Mouse (Mus musculus) urinary bladder, adult 2 months (tissue): ENCODE results near the gene Phf2. TPM values are rescaled to one million over a fixed set of nuclear protein-coding genes. Genes with fewer than 3 reads are reported as not detected.
A peak's percentile ranks its signal among the peaks of the same experiment; 100 is the strongest.

Experiments
- DNase-seq: peaks from one replicate; pipeline ENCODE4 v3.0.0; 2022; ENCODE audit warnings: low spot score
- polyA plus RNA-seq: library from polyadenylated mRNA; depleted of rRNA; stranded (reverse); fragments of >200 nt; gene quantifications from 2 replicates; pipeline ENCODE4 v1.2.3, GENCODE M21; 2012; rRNA removed

Phf2 gene
- 15.9 and 27.2 TPM in 2 replicates for polyA plus RNA-seq

DNA sequence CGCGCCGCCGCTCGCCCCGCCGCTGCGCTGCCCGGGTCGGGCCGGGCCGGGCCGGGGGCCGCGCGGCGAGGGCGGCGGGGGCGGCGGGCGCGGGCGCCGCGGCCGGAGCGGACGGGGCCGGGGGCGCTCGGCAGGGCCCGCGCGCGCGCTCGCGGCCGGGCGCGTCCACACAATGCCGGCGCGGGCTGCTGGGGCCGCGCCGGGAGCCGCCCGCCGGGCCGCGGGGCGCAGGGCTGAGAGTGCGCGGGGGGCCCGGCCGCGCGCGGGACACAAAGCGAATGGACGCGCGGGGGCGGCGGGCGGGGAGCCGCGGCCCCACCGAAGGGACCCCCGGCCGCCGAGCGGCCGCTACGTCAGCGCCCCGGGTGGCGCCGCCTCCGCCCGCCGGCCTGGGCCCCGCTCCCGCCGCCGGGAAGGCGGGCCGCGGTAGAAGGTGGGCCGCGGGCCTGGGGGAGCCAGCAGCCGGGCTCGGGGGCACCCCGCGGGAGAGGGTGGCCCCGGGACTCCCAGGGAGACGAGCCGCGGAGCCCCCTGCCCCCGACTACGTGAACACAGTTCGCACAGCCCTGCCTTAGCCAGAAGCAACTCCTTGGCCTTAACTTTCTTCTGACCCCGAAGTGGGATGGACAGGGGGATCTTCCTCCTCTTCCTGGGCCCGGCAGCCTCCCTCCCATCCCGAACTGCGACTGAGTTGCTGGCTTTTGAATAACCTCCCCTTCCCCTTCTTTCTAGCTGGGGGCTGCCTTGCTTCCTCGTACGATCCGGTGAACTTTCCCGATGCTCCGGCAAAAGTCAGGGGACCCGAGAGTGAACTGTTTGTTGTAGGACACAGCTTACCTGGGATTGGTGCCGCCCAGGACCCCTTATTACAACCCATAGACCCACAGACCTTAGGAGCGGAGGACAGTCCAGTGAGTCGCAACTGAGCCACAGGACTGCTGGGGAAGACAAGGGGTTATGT lies at the start of gene Phf2:
TSS of gene Phf2 (minus strand) at position 349 of the 961 bp plus-strand sequence.
- DNase-seq = peak; percentile 61

DNA sequence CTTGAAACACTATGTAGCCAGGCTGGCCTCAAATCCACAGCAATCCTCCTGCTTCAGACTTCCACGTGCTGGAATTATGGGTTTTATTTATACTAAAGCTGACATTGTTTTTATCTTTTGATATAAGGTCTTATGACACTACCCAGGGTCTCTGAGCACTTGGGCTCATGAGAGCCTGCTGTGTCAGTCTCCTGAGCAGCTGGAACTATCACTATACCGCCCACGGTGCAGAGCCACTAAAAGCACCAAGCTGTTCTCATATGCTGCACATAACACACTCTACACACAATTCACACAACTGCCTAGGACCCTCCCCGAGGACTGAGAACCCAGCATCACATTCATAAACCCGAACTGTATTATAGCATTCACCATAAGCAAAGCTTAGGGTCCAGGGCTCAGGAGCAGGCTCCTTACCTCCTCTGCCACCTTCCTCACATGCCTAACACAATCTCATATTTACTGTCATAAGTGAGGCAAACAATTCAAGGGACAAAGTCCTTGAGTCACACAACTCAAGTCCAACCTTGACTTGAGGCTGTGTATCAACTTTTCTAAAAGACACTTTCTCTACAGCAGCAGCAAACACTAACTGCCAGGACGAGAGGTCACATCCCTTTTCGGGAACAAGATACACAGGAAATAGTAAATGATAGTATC lies 49.0 kb upstream of the Phf2 start:
- no peak for DNase-seq

GRCm38 (mm10) chr13:48917113-48917599 lies 46.2 kb upstream of the Phf2 start:
- no peak for DNase-seq

- no peak for DNase-seq
Measured at GRCm38 (mm10) chr13:48913680-48914079, 42.8 kb upstream of the Phf2 start.

- DNase-seq = no peak
Measured at GRCm38 (mm10) chr13:48913141-48913540, 42.2 kb upstream of the Phf2 start.

DNA sequence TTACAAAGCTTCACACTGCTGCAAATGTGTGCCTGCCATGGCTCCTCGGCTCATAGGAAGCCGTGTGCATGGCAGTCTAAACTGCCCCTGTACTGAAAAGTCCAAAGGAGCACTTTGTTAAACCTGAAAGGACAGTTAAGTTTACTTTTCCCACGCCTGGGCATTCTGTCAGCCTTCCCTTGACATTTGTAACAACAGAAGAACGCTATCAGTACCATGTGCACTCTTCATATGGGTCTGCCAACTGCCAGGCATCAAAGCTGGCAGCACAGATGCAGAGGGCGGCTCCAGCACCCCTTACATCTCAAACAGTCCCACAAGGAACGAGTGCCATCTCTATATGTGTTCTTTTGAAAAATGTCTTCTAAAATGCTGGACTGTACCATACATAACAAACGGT lies 40.5 kb upstream of the Phf2 start:
- DNase-seq = no peak

DNA sequence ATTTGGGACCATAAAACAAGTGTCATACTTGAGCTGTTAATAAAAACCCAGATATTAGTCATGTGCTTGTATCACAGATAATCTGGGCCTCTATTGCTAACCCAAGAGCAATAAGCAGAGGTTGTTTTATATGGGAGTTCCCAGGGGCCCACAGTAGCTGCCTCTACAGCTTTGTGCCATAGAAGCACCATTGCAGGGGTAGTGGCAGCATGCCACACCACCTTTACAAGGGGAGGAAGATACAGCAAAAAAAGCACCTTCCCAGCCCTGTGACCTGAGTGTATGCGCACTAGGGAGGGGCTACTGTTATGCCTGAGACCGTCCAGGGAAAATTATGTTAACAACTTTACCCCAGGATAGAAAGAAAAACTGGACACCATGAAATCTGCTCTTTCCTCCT lies 34.5 kb upstream of the Phf2 start:
- no peak for DNase-seq

GRCm38 (mm10) chr13:48895376-48895775 lies 24.5 kb upstream of the Phf2 start:
- no peak for DNase-seq

- DNase-seq = no peak
Measured at GRCm38 (mm10) chr13:48890260-48890960, 19.5 kb upstream of the Phf2 start.

DNA sequence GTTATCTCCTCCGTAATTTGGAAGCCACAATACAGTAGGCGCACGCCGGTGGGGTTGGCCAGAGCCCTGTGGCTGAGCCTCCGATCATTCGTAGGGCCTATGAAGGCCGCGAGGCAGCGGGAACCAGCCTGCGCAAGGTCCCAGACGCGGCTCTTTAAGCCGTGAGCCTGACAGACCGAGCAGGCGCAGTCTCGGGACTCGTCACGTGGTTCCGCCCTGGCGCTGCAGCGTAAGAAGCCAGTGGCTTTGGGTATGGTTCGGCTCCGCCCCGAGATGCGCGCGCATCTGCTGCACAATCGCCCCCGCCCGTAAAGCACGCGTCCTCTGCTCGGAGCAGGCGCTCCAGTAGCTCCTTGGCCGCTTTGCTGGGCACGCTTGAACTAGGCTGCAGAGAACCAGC lies 7.6 kb upstream of the Phf2 start:
- DNase-seq = peak; percentile 91

- DNase-seq = no peak
Measured at GRCm38 (mm10) chr13:48877805-48878204, 6.9 kb upstream of the Phf2 start.

DNA sequence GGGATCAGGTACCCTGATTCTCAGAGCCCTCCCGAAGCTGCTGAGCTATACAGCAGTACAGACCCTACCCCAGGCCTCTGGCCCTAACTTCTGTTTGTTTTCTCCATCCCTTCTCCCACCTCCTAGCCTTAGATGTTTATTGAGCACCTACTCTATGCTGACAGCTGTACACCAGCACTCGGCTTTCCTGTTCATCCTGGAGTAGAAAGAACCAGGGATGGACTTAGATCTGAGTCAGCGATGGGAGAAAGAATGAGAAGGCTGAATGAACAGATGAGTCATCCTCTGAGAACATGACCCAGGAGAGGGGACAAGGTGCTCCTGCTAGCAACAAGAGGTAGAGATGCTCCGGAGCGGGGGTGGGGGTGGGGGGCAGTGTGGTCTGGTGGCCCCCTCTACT lies 1.8 kb upstream of the Phf2 start:
- DNase-seq = peak; percentile 20

DNA sequence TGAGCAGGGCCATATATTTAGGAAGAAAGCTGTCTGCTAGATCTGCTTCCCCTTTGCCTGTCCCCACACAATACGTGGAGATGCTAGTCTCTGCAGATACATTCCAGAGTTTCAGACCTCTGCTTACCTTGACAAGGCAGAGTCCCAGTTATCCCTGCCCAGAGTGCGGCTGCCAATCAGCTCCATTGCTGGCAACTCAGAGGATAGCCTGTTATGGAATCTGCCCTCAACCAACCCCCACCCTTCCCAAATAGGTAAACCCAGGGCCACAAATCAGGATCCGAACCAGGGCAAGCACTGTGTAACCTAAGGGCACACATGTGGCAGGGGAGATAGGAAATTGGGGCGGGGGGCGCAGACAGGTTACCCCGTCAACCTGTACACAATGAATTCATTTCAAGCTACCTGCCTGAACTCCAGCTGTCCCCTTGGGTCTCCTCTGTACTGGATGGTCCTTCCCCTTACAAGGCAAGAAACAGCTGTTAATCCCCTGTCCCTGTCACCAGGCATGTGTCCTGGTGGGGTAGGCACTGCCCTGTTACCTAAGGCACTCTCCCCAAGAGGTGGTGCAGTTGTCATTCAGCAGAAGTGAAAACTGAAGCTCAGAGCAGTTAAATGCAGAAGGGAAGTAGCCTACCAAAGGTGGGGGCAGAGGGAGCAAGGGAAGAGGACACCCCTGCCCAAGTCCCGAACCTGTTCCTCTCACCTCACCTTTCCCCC lies 1.1 kb upstream of the Phf2 start:
- DNase-seq = no peak

DNA sequence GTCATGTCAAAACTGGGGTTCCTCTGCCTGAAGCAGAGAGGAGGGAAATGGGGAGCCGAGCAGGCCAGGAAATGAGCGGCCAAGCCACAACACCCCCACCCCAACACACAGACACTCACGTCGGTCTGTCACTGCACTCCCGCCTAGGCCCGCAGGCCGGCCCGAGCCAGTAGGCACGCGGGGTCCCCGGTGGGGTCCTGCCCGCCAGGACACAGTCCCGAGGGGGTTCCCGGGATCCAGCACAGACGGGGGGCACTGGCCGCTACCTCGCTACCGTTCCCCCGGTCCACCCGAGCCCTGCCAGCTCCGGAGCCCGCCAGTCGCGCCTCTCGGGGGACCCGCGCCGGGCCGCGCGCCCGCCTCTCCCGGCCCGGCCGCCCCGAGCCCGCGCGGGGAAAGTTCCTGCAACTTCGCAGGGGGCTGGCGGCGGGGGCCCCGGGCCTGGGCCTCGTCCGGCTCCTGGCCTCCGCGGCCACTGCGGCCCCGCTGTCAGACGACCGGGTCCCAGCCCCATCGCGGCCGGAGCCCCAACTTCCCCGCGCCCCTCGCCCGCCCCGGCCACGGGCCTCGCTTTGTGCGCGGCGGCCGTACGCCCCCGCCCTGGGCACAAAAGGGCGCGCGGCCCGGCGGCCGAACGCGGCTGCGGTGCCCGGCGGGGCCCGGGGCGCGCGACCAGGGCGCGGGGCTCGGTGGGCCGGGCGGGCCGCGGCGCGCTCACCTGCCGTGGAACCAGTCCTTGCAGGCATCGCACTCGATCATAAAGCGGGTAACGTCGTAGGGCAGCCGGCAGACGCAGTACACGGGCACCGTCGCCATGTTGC lies 759 bp downstream of the Phf2 start:
- DNase-seq = peak; percentile 71

DNA sequence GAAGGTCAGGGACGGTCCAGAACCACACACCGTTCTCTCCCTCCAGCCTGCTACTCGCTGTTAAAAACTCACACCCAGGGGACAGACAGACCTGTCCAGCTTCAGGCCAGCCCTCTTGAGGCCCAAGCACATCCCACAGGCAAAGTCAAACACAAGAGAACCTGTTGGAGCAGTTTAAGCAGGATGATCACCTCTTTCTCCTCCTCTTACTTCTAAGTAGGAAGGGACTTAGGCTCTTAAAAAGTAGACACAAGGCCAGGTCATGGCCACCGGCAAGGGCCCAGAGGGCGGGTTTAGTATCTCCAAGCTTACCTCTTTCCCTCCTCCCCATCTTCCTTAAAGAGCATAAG lies 1.3 kb downstream of the Phf2 start:
- no peak for DNase-seq

DNA sequence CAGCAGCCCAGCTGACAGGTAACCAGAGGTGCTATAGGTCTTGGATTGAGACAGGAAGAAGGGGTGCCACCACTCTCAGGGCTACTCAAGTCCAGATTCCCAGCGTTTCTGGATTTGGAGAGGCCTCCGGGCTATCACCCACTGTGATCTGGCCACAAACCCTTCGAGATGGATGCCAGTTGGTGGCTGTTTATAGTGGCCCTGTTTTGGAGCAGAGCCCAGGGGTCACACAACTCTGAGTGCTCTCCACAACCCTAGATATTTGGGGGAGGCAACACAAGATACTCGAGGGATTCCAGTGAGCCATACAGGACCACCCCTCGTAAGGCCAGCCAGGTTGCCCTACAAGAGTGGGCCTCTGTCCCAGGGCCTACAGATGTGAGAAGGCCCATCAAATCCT lies 1.8 kb downstream of the Phf2 start:
- DNase-seq = peak; percentile 23

GRCm38 (mm10) chr13:48864673-48865356 lies 6.1 kb downstream of the Phf2 start:
- no peak for DNase-seq

GRCm38 (mm10) chr13:48863556-48863955 lies 7.4 kb downstream of the Phf2 start:
- DNase-seq = no peak

- no peak for DNase-seq
Measured at GRCm38 (mm10) chr13:48861913-48862312, 9.0 kb downstream of the Phf2 start.

DNA sequence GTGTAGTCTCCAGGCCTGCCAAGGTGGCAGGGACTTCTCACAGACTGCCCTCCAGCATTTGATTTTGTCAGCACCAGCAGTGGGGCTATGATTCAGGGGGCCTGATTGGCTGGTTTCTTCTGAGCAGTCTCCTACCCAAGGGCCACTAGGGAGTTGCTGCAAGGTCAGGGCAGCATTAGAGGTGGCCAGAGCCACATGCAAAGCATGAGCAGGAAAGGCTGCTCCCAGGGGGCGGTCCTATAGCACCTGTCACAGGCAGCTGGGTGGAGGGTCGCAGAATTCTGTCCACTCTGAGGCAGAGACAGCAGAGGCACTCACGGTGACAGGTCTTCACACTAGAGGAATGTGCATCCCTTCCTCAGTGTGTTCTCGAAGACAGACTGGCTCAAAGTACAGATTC lies 12.1 kb downstream of the Phf2 start:
- no peak for DNase-seq
